Mouse (Mus musculus): Measurements from ENCODE around the gene Phf20.

The Phf20 gene

GRCm38 (mm10) chr2:156312297-156312897 lies 116.1 kb downstream of the Phf20 start, which contains the start of the genes Cnbd2 and Scand1:
Cnbd2 (plus strand) TSS chr2:156312299.
Scand1 (minus strand) TSS chr2:156312704.
- DNase-seq (ENCODE audit: low read depth, low spot score) = peak; percentile 78

DNA sequence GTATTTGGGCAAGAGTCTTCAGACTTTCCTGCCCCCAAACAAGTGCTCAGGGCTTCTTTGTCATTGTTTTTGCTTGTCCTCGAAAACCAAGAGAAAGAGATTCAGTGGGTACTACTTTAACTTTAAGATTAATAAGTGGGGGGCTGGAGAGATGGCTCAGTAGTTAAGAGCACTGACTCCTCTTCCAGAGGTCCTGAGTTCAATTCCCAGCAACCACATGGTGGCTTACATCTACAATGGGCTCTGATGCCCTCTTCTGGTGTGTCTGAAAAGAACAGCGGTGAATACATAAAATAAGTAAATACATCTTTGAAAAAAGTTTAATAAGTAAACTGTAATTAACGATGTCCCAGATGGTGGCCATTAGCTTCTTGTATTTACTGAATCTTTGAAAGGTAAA lies 116.9 kb downstream of the Phf20 start:
- DNase-seq (ENCODE audit: low read depth, low spot score) = no peak

DNA sequence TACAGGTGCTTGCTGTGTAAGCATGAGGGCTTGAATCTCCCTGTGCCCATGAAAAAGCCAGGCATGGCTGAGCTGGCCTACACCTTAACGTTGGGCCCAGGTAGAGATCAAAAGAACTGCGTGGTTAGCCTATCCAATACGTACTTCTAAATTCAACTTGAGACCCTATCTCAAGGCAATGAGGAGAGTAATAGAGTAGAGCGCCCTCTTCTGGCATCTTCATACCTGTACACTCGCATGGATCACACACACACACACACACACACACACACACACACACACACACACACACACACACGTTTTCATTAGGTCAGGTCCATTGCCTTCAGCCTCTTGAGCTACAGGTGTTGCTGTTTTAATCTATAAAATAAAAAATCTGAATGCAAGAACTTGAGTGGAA lies 118.5 kb downstream of the Phf20 start:
- peak; percentile 55 for DNase-seq (ENCODE audit: low read depth, low spot score)

DNA sequence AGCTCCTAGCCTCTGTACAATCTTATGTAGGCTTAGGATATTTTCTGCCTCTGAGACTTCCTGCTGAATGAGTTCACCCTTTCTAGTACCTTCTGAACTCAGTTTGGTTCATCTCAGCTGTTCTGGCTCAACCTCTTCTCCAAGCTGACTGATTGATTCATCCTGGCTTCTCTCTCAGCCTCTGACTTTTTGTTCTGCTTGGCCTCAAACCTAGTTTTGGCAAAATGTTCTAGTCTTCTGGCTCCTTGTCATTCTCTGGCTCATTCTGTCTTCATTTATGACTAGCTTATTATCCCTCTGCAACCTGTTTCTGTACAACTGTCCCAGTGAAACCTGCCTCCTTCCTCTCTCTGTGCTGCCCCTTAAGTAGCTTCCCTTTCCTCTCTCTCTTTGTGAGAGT lies 122.2 kb downstream of the Phf20 start:
- no peak for DNase-seq (ENCODE audit: low read depth, low spot score)

DNA sequence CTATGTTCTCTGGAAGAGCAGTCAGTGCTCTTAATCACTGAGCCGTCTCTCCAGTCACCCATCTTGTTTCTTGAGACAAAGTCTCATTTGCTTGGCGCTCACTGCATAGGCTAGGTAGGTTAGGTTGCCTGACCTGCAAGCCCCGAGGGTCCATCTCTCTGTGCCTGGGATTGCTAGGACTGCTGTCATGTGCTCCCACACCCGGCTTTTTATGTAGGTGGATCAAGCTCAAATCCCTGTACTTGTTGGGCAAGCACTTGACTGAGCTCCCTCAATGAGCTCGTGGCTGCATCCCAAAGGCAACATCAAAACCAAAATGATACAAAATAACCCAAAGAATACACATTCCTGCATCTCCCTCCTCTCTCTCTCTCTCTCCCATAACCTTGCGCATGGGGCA lies 125.3 kb downstream of the Phf20 start:
- DNase-seq (ENCODE audit: low read depth, low spot score) = no peak

DNA sequence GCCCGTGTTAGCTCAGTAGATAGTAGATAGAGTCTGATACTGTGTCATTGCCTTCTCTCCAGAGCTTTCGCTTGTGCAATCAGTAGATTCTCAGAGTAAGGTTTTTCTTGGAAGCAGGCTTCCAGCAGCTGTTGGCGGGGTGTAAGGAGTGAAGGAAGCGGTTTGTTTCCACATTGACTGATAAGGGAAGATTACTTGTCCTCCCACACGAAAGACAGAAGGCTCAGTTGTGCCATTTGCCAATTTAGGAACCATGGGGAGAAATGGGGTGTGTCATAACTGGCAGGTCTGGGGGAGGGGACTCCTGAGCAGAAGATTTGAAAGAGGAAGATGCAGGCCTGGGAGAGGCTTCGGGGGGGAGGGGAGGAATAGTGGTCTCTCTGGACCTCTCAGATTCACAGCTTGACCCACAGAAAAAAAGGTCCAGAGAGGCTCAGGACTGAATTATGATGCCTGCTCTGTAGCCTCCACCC lies 127.9 kb downstream of the Phf20 start:
- no peak for DNase-seq (ENCODE audit: low read depth, low spot score)

GRCm38 (mm10) chr2:156324681-156325080 lies 128.4 kb downstream of the Phf20 start:
- no peak for DNase-seq (ENCODE audit: low read depth, low spot score)

DNA sequence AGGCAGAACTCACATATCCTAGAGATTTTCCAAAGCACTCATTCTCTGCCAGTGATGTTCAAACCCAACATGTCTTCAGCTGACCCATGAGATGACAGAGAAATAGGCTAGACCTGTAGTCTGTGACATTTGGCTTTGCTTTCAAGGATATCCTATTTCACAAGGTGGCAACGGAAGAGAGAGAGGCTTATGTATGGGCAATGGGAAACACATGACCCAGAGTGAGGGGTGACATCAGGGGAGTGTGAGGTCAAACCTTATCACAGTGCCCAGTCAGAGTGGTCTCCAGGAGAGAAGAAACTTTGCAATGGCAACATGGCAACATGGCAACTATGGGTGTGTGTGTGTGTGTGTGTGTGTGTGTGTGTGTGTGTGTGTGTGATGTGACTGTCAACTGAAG lies 134.4 kb downstream of the Phf20 start:
- DNase-seq (ENCODE audit: low read depth, low spot score) = no peak

DNA sequence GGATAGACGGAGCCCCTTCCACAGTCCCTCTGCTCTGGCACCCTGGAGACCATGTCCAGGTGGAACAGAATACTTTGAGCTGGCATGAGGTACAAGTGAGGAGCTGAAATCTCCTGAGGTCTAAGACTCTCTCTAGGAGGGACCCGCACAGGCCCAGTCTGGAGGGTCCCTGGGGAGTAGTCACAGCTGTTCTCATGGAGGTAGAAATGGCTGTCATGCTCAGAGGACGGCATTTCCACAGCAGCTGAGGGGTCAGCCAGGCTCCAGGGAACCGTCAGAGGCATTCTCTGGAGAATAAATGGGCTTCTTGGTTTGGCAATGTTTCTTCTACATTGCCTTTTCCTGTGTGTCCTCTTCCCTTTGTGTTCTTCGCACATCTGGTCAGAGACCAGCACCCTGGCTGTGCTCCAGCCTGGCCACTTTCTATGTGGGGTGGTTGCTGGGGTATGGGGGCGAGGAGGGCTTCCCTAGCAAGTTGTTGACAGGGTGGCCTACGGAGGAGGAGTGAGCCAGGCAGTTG lies 135.2 kb downstream of the Phf20 start:
- no peak for DNase-seq (ENCODE audit: low read depth, low spot score)

DNA sequence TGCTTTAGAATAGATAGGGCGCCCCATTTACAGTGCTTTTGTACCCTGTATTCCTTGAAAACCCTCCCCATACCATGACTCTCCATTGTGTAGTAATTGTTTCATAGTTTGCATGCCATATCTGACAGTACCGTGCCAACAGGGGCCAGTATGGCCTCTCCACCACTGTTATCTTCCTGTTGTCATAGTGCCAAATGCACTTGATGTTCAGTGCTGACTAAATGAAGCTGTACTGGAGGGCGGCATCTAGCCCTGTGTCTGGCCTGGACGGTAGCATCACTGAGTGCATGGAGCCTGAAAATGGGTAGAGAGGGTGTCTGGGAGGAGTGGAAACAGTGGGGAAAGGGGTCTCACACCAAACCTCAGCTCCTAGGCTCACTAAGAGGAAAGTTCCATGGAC lies 143.8 kb downstream of the Phf20 start:
- DNase-seq (ENCODE audit: low read depth, low spot score) = no peak

- peak; percentile 94 for DNase-seq (ENCODE audit: low read depth, low spot score)
Observed at GRCm38 (mm10) chr2:156344775-156345532, 148.7 kb downstream of the Phf20 start.

DNA sequence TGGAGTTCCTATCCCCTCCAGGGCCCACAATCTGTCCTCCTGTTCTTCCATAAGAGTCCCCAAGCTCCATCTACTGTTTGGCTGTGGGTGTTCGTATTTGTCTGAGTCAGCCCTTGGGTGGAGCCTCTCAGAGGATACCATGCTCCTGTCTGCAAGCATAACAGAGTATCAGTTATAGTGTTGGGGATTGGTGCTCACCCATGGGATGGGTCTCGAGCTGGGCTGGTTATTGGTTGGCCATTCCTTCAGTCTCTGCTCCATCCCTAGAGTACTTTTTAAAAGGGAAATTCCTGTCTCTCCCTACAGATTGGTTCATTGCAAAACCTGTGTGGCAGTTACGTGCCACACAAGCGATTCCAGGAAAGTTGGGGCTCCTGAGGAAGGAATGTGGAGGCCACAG lies 152.5 kb downstream of the Phf20 start:
- no peak for DNase-seq (ENCODE audit: low read depth, low spot score)

GRCm38 (mm10) chr2:156349286-156349848 lies 153.1 kb downstream of the Phf20 start:
- DNase-seq (ENCODE audit: low read depth, low spot score) = no peak

- peak; percentile 78 for DNase-seq (ENCODE audit: low read depth, low spot score)
Observed at GRCm38 (mm10) chr2:156351243-156351642, 155.0 kb downstream of the Phf20 start.

DNA sequence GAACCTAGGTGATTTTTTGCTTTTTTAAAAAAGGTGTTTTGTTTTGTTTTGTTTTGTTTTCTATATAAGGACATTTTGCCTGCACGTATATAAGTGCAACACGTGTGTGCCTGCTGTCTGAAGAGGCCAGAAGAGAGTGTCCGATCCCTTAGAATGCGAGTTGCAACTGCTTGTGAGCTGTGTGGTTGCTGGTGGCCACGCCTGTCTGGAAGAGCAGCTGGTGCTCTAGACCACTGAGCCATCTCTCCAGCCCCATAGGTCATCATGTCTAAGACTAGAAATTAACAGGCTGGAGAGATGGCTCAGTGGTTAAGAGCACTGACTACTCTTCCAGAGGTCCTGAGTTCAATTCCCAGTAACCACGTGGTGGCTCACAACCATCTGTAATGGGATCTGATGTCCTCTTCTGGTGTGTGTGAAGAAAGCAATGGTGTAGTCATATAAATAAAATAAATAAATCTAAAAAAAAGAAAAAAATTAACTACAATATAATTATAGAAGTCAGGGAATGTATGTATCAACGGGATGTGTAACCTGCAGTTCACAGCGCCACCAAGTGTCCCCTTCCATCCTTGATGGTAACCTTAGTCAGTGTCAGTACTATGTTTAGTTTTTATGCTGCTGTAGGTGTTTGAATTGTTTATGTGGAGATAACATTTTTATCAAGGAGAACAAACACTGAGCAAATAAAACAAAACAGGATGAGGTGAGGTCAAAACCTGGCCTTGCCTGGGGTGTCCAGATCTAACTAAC lies 156.3 kb downstream of the Phf20 start:
- DNase-seq (ENCODE audit: low read depth, low spot score) = no peak

DNA sequence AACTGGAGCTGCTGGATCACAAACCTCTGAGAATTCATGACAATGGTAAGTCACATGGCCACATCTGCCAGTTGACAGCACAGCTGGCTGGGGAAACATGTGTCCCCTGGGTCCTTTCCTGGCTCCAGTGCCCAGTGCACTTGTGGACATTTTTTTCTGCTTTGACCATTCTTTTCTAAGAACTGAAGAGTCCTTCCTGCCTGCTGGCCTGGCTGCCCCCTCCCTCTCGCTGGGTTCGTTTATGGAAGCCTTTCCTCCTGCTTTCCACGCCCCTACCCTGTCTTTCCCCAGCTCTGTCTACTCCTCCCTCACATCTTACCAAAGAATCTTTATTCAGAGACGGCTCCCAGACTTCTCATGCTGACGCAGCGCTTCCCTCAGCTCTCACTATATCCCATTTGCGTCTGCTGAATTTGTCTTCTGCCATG lies 157.0 kb downstream of the Phf20 start:
- no peak for DNase-seq (ENCODE audit: low read depth, low spot score)

GRCm38 (mm10) chr2:156356031-156356430 lies 159.8 kb downstream of the Phf20 start:
- DNase-seq (ENCODE audit: low read depth, low spot score) = no peak

Data from R1 (cell line).